Mouse (Mus musculus) embryo, embryonic 10.5 days (tissue): ENCODE results near the gene Wdr48.

Experiments used
- DNase-seq: peaks from one replicate; pipeline ENCODE4 v3.0.0-alpha.2; 2015; ENCODE audit warnings: low spot score

The Wdr48 gene

GRCm38 (mm10) chr9:119970221-119970620 is 75.5 kb downstream of the Wdr48 start:
- peak; percentile 57 for DNase-seq

GRCm38 (mm10) chr9:119970763-119971656 is 76.3 kb downstream of the Wdr48 start:
- DNase-seq = no peak

- DNase-seq = no peak
Measured at GRCm38 (mm10) chr9:119972166-119972565, 77.5 kb downstream of the Wdr48 start.

DNA sequence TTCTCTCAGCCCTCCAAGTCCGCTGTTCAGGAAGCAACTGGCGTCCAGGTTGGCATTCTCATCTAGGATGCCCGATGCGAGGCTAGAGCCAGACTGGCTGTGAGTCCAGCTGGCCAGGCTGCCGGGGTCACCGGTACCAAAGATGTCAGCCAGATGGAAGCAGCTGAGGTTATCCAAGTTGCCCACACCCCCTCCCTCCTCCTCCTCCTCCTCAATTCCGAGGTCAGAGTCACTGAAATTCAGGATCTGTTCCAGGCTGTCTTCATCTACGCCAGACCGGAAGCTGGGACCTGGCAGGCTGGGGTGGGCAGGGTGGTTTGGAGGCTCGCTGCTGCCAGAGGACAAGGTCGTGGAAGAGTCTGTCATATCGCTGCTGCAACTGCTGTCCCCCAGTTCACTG is 77.9 kb downstream of the Wdr48 start:
- no peak for DNase-seq

- DNase-seq = no peak
Measured at GRCm38 (mm10) chr9:119973281-119973680, 78.6 kb downstream of the Wdr48 start.

DNA sequence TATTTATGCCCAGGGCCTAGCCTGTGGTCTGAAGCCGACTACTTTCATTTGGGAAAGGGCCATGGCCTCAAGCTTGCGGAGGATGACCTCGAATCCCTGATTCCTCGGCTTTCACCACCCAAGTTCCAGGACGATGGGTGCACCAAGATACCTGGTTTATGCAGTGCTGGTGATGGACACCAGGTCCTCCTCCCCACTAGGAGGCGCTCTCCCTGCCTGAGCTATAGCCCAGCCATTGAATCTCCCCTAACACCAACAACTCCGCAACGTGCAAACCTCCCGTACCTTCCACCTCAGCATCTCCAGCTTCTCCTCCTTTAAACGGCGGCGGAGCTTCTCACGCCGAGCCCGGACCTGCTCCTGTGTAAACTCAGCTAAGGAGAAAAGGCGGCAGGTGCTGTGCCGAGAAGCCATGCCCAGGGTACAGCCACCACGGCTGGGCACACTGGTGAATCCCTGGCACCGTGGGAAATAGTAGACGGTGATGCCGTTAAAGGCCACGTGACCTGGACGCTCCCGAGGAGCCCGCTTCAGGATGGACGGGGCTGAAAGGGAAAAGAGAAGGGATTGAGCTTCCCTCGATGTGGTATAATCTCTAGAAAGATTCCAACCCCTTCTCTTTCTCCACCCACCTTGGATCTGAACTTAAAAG is 79.3 kb downstream of the Wdr48 start:
- no peak for DNase-seq

- no peak for DNase-seq
Measured at GRCm38 (mm10) chr9:119974609-119975008, 79.9 kb downstream of the Wdr48 start.

DNA sequence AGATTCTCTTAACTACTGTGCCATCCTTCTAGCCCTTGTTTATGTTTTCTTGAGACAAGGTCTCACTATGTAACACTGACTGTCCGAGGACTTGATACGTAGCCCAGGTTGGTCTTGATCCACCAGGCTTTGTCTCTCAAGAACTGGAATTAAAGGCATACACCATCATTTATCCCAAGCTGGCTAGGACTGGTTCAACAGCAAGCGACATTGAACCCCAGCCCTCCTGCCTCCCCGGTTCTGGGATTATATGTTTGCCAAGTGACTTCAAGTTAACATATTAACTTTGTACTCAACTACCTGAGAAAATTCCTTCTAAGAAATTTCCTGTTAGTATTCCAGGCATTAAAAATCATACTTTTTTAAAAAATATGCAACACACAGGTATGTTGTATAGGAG is 80.6 kb downstream of the Wdr48 start:
- DNase-seq = no peak
